Mouse (Mus musculus): ENCODE data around the gene Dhx35. TPM values are rescaled to one million over a fixed set of nuclear protein-coding genes. Genes with fewer than 3 reads are reported as not detected.

The Dhx35 gene
- polyA plus RNA-seq, 1 experiment from 2014 or later, result 13.2 TPM

- no peaks in the 10 kb centered on the region for H3K27me3 ChIP-seq (ENCODE audit: control insufficient read depth, insufficient read depth, low read length)
- H3K27ac ChIP-seq, result peak overlapping the region; percentile 73
- H3K9ac ChIP-seq, result peak overlapping the region; percentile 72
- H3K4me3 ChIP-seq (replicated peaks; ENCODE audit: low read length), result peak overlapping the region; percentile 57
- H3K9me3 ChIP-seq (ENCODE audit: control insufficient read depth, low read length), result no peaks in the 10 kb centered on the region
- DNase-seq (ENCODE audit: low spot score) (no peak), ATAC-seq (ENCODE audit: low FRiP score) (no peak; the same call in 1 of the 2 replicates)
- peak overlapping the region; percentile 69 for H3K4me2 ChIP-seq (replicated peaks)
- H3K36me3 ChIP-seq (replicated peaks; ENCODE audit: control insufficient read depth, insufficient read depth), result no peaks in the 10 kb centered on the region
- WGBS, result 11% methylated on average over 15 of the region's 15 CpGs
- H3K4me1 ChIP-seq (replicated peaks; ENCODE audit: control insufficient read depth, insufficient read depth, low read length), result peaks cover 11% of the 10 kb centered on the region
These were observed 436 bp downstream of the Dhx35 start for GRCm38 (mm10) chr2:158795043-158795442.

GRCm38 (mm10) chr2:158795875-158796274 is 1.3 kb downstream of the Dhx35 start:
- ATAC-seq (ENCODE audit: low FRiP score) (no peak), DNase-seq (ENCODE audit: low spot score) (no peak)
- Histone ChIP-seq H3K27ac (no peak overlapping the region), H3K36me3 (replicated peaks; ENCODE audit: control insufficient read depth, insufficient read depth) (no peaks in the 10 kb centered on the region), H3K27me3 (ENCODE audit: control insufficient read depth, insufficient read depth, low read length) (no peaks in the 10 kb centered on the region), H3K4me1 (replicated peaks; ENCODE audit: control insufficient read depth, insufficient read depth, low read length) (peaks cover 11% of the 10 kb centered on the region), H3K9ac (no peak overlapping the region), H3K4me3 (replicated peaks; ENCODE audit: low read length) (no peak overlapping the region), H3K4me2 (replicated peaks) (no peak overlapping the region), H3K9me3 (ENCODE audit: control insufficient read depth, low read length) (no peaks in the 10 kb centered on the region)
- whole genome bisulfite sequencing, result 87% methylated on average over 2 of the region's 2 CpGs

GRCm38 (mm10) chr2:158799328-158799727 is 4.7 kb downstream of the Dhx35 start:
- no peak for ATAC-seq (ENCODE audit: low FRiP score)
- Histone ChIP-seq H3K27ac (no peak overlapping the region), H3K4me1 (replicated peaks; ENCODE audit: control insufficient read depth, insufficient read depth, low read length) (no peaks in the 10 kb centered on the region), H3K9ac (no peak overlapping the region), H3K4me2 (replicated peaks) (no peak overlapping the region), H3K36me3 (replicated peaks; ENCODE audit: control insufficient read depth, insufficient read depth) (peaks cover 21% of the 10 kb centered on the region), H3K27me3 (ENCODE audit: control insufficient read depth, insufficient read depth, low read length) (no peaks in the 10 kb centered on the region), H3K9me3 (ENCODE audit: control insufficient read depth, low read length) (no peaks in the 10 kb centered on the region), H3K4me3 (replicated peaks; ENCODE audit: low read length) (no peak overlapping the region)
- DNase-seq (ENCODE audit: low spot score), result no peak
- WGBS, result 38% methylated on average over 4 of the region's 4 CpGs

GRCm38 (mm10) chr2:158800788-158801187 is 6.2 kb downstream of the Dhx35 start:
- H3K27me3 ChIP-seq (ENCODE audit: control insufficient read depth, insufficient read depth, low read length), result no peaks in the 10 kb centered on the region
- peaks cover 21% of the 10 kb centered on the region for H3K36me3 ChIP-seq (replicated peaks; ENCODE audit: control insufficient read depth, insufficient read depth)
- H3K4me3 ChIP-seq (replicated peaks; ENCODE audit: low read length), result no peak overlapping the region
- no peak overlapping the region for H3K27ac ChIP-seq
- H3K9me3 ChIP-seq (ENCODE audit: control insufficient read depth, low read length), result no peaks in the 10 kb centered on the region
- 94% methylated on average over 8 of the region's 8 CpGs for WGBS
- H3K4me1 ChIP-seq (replicated peaks; ENCODE audit: control insufficient read depth, insufficient read depth, low read length), result no peaks in the 10 kb centered on the region
- DNase-seq (ENCODE audit: low spot score) (no peak), ATAC-seq (ENCODE audit: low FRiP score) (no peak)
- H3K4me2 ChIP-seq (replicated peaks), result no peak overlapping the region
- H3K9ac ChIP-seq, result no peak overlapping the region

- Histone ChIP-seq H3K4me2 (replicated peaks) (no peak overlapping the region), H3K27ac (no peak overlapping the region), H3K4me1 (replicated peaks; ENCODE audit: control insufficient read depth, insufficient read depth, low read length) (no peaks in the 10 kb centered on the region), H3K36me3 (replicated peaks; ENCODE audit: control insufficient read depth, insufficient read depth) (peaks cover 34% of the 10 kb centered on the region), H3K9ac (no peak overlapping the region), H3K27me3 (ENCODE audit: control insufficient read depth, insufficient read depth, low read length) (no peaks in the 10 kb centered on the region), H3K4me3 (replicated peaks; ENCODE audit: low read length) (no peak overlapping the region), H3K9me3 (ENCODE audit: control insufficient read depth, low read length) (no peaks in the 10 kb centered on the region)
- DNase-seq (ENCODE audit: low spot score) (no peak), ATAC-seq (ENCODE audit: low FRiP score) (no peak)
- 94% methylated on average over 8 of the region's 8 CpGs for WGBS
These were observed 9.0 kb downstream of the Dhx35 start for GRCm38 (mm10) chr2:158803575-158803974.

GRCm38 (mm10) chr2:158815686-158816085 is 21.1 kb downstream of the Dhx35 start:
- H3K27ac ChIP-seq, result no peak overlapping the region
- H3K4me1 ChIP-seq (replicated peaks; ENCODE audit: control insufficient read depth, insufficient read depth, low read length), result no peaks in the 10 kb centered on the region
- no peaks in the 10 kb centered on the region for H3K9me3 ChIP-seq (ENCODE audit: control insufficient read depth, low read length)
- H3K4me2 ChIP-seq (replicated peaks), result no peak overlapping the region
- peaks cover 33% of the 10 kb centered on the region for H3K36me3 ChIP-seq (replicated peaks; ENCODE audit: control insufficient read depth, insufficient read depth)
- no peak overlapping the region for H3K9ac ChIP-seq
- no peak overlapping the region for H3K4me3 ChIP-seq (replicated peaks; ENCODE audit: low read length)
- DNase-seq (ENCODE audit: low spot score), result no peak
- H3K27me3 ChIP-seq (ENCODE audit: control insufficient read depth, insufficient read depth, low read length), result no peaks in the 10 kb centered on the region
- no peak for ATAC-seq (ENCODE audit: low FRiP score)

- Histone ChIP-seq H3K4me3 (replicated peaks; ENCODE audit: low read length) (no peak overlapping the region), H3K36me3 (replicated peaks; ENCODE audit: control insufficient read depth, insufficient read depth) (peaks cover 33% of the 10 kb centered on the region), H3K9me3 (ENCODE audit: control insufficient read depth, low read length) (no peaks in the 10 kb centered on the region), H3K4me1 (replicated peaks; ENCODE audit: control insufficient read depth, insufficient read depth, low read length) (no peaks in the 10 kb centered on the region), H3K4me2 (replicated peaks) (no peak overlapping the region), H3K9ac (no peak overlapping the region), H3K27ac (no peak overlapping the region), H3K27me3 (ENCODE audit: control insufficient read depth, insufficient read depth, low read length) (no peaks in the 10 kb centered on the region)
- ATAC-seq (ENCODE audit: low FRiP score), result no peak
- DNase-seq (ENCODE audit: low spot score), result no peak
- 94% methylated on average over 4 of the region's 4 CpGs for WGBS
These were observed 21.6 kb downstream of the Dhx35 start for GRCm38 (mm10) chr2:158816239-158816638.

- no peaks in the 10 kb centered on the region for H3K27me3 ChIP-seq (ENCODE audit: control insufficient read depth, insufficient read depth, low read length)
- ATAC-seq (ENCODE audit: low FRiP score) (no peak), DNase-seq (ENCODE audit: low spot score) (no peak)
- no peaks in the 10 kb centered on the region for H3K9me3 ChIP-seq (ENCODE audit: control insufficient read depth, low read length)
- no peak overlapping the region for H3K27ac ChIP-seq
- WGBS, result 88% methylated on average over 8 of the region's 8 CpGs
- H3K9ac ChIP-seq, result no peak overlapping the region
- no peak overlapping the region for H3K4me3 ChIP-seq (replicated peaks; ENCODE audit: low read length)
- no peaks in the 10 kb centered on the region for H3K4me1 ChIP-seq (replicated peaks; ENCODE audit: control insufficient read depth, insufficient read depth, low read length)
- no peak overlapping the region for H3K4me2 ChIP-seq (replicated peaks)
- H3K36me3 ChIP-seq (replicated peaks; ENCODE audit: control insufficient read depth, insufficient read depth), result peaks cover 33% of the 10 kb centered on the region
These were observed 23.1 kb downstream of the Dhx35 start for GRCm38 (mm10) chr2:158817708-158818107.

GRCm38 (mm10) chr2:158828124-158828523 is 33.5 kb downstream of the Dhx35 start:
- Histone ChIP-seq H3K4me1 (replicated peaks; ENCODE audit: control insufficient read depth, insufficient read depth, low read length) (peaks cover 3% of the 10 kb centered on the region), H3K9ac (no peak overlapping the region), H3K27me3 (ENCODE audit: control insufficient read depth, insufficient read depth, low read length) (no peaks in the 10 kb centered on the region), H3K4me2 (replicated peaks) (no peak overlapping the region), H3K4me3 (replicated peaks; ENCODE audit: low read length) (no peak overlapping the region), H3K36me3 (replicated peaks; ENCODE audit: control insufficient read depth, insufficient read depth) (peaks cover 50% of the 10 kb centered on the region), H3K27ac (no peak overlapping the region), H3K9me3 (ENCODE audit: control insufficient read depth, low read length) (no peaks in the 10 kb centered on the region)
- DNase-seq (ENCODE audit: low spot score) (no peak), ATAC-seq (ENCODE audit: low FRiP score) (no peak)
- WGBS, result 88% methylated on average over 2 of the region's 2 CpGs

GRCm38 (mm10) chr2:158829746-158830145 is 35.1 kb downstream of the Dhx35 start:
- no peaks in the 10 kb centered on the region for H3K9me3 ChIP-seq (ENCODE audit: control insufficient read depth, low read length)
- no peak overlapping the region for H3K4me2 ChIP-seq (replicated peaks)
- no peak overlapping the region for H3K27ac ChIP-seq
- WGBS, result 80% methylated on average over 6 of the region's 6 CpGs
- ATAC-seq (ENCODE audit: low FRiP score) (no peak), DNase-seq (ENCODE audit: low spot score) (no peak)
- peaks cover 50% of the 10 kb centered on the region for H3K36me3 ChIP-seq (replicated peaks; ENCODE audit: control insufficient read depth, insufficient read depth)
- no peak overlapping the region for H3K9ac ChIP-seq
- H3K27me3 ChIP-seq (ENCODE audit: control insufficient read depth, insufficient read depth, low read length), result no peaks in the 10 kb centered on the region
- peaks cover 9% of the 10 kb centered on the region for H3K4me1 ChIP-seq (replicated peaks; ENCODE audit: control insufficient read depth, insufficient read depth, low read length)
- no peak overlapping the region for H3K4me3 ChIP-seq (replicated peaks; ENCODE audit: low read length)

All from hindbrain, embryonic 14.5 days (tissue).